Mouse (Mus musculus) brain, embryonic 14.5 days (tissue): ENCODE data around the gene C77080. TPM values are rescaled to one million over a fixed set of nuclear protein-coding genes. Genes with fewer than 3 reads are reported as not detected.

Source experiments
- DNase-seq: peaks from one replicate; pipeline ENCODE4 v3.0.0-alpha.2; 2011; ENCODE audit warnings: low read depth
- CTCF ChIP-seq: fragments of 200-500 bp; IDR thresholded peaks from 2 replicates; pipeline ENCODE4 v1.5.1; 2012; ENCODE audit warnings: inconsistent platforms, mild to moderate bottlenecking, moderate library complexity, borderline replicate concordance; ENCODE audit not compliant: insufficient read depth, insufficient read length; ENCODE audit errors: extremely low read depth
- POLR2A ChIP-seq: fragments of 200-500 bp; IDR thresholded peaks from 2 replicates; pipeline ENCODE4 v1.6.1; 2012; ENCODE audit warnings: mild to moderate bottlenecking, inconsistent platforms, borderline replicate concordance; ENCODE audit not compliant: poor library complexity, insufficient read depth, insufficient read length, severe bottlenecking; ENCODE audit errors: extremely low read depth
- polyA plus RNA-seq: library from polyadenylated mRNA; depleted of rRNA; stranded (reverse); fragments of >200 nt; gene quantifications from 2 replicates; pipeline ENCODE4 v1.2.3, GENCODE M21; 2012

The C77080 gene
- polyA plus RNA-seq, 1 experiment: 15.9 TPM

DNA sequence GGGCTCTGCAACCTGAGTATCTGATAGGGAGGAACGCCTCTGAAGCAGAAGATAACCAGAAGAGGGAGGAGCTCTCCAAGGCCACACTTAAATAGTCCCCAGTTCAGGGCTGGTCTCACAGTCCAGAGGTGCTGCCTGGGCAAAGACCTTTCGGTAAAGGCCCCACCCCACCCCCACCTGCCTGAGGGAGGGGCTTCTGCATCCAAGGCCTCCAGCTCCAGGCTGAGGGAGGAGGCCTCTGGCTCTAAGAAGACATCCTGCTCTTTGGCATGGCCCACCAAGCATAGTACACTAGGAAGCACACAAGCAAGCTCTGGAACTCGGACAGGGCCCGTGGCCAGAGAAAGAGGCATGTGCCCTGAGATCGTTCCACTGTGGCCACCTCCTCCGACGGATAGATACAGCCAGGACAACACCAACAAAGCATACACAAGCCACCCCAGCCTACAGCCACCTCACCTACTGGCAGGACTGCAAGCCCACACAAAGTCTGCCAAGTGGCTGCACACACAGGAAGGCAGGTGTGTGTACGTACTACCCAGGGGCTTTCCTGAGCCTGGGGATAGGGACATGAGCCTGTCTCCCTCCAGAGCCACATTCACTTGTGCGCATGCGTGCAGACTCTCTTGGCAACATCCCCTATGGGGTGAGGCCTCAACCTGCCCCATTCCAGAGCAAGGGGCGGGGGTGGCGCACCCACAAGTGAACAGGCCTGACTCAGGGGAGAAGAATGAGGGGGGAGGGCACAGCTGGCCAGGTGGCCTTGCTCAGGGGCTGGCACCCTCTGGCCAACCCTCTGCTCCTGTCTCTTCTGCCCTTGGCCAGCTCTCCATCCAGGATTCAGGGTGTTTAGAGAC is 29.4 kb downstream of the C77080 start:
- TF ChIP-seq CTCF (no peak), POLR2A (no peak)
- DNase-seq: no peak

DNA sequence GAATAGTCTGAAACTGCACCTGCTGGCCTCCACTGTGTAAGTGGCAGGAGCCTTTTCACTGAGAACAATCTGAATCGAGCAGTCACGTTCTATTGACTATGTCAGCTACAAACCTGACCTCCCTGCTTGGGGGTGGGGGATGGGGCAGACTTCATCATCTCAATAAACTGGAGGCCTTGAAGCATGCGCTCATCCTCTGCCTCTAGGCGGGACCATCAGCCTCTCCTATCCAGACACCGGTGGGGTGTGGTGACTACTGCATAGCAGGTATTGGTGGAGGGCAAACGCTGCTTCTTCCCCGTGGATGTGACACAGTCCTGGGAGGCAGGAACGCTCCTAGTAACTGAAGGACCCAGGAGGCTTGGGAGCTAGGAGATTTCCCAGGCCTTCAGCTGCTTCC is 30.3 kb downstream of the C77080 start:
- TF ChIP-seq POLR2A (no peak), CTCF (no peak)
- no peak for DNase-seq

- peak; percentile 85 for DNase-seq
Measured at GRCm38 (mm10) chr4:129227985-129228381, 33.2 kb downstream of the C77080 start.

DNA sequence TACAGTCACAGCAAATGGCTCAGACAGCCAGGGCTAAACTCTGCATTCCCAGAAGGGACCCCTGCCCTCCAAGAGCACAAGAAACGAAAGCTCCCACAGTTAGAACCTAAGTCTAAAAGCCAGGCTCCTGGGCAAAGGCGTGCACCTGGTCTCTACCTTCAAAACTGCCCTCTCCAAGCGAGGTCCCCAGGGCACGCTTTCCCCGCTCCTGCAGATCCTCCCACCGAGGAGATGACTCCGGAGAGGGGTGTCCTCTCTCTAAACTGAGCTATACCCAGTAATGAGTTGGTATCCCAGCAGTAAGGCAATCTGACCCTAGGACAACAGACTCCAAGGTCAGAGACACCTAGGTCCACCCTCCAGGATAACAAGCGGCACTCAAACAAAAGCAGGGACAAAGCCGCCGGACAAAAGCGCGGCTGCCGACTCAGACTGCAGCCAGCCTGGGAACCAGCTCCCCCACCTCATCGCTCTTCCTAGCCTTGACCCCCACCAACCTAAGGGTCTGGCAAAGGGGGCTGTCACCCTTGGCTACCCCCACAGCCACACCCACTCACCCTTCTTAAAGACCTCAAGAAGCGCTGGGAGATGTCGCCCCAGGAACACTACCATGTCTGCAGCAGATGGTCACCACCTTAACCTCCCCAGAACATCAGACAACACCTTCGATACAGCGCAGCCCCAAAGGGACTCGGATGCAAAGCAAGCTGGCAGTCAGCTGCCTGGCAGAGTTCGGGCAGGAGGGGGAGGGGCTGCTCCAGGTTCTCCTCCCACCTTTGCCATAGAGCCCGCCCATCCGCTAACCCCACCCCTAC is 33.8 kb downstream of the C77080 start:
- TF ChIP-seq POLR2A (no peak), CTCF (no peak)
- peak; percentile 73 for DNase-seq

More at GRCm38 (mm10) chr4:129227985-129228381, 33.2 kb downstream of the C77080 start:
- no peak for TF ChIP-seq POLR2A
- no peak for TF ChIP-seq CTCF

DNA sequence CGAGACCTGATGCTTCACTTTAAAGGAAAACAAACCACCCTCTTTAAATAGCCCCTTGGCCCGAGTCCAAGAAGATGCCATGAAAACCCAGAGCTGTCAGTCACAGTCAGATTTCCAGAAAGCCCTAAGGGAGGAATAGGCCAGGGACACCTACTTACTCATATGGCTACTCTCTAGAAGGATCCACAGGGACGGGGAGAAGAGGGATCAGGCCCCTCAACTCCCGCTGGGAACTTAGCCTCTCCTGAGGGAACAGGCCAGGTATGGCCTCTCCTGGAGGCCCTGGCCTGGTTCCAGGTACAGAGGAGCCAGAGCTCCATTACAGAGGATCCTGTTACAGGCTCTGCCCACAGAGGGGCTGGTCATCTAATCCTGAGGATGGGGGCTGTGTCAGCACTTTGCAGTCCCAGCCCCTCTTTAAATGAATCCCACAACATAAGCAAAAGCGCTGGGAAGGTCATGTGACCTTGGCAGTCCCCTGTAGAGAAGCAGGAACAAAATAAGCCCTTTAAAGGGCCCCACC is 34.7 kb downstream of the C77080 start:
- peak; percentile 58 for DNase-seq

DNA sequence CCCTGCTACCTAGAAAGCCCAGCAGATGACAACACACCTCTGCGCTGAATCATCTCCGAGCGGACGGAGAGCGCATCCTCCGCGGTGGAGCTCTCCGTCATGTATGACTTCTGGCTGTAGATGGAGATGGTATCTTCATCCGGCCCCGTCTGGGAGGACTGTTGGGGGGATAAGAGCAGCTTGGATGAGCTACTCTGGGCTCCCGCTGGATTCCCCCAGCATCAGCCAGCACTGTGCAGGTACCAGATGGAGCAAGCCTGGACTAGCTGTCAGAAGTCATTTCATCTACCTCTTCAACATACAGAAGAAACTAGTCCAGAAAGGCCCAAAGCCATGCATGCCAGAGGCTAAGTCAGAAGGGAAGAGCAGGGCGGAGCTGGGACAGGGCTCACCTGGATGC is 35.9 kb downstream of the C77080 start:
- no peak for TF ChIP-seq CTCF
- TF ChIP-seq POLR2A: no peak
- no peak for DNase-seq

More for the DNA sequence above, 34.7 kb downstream of the C77080 start:
- TF ChIP-seq POLR2A (no peak), CTCF (no peak)

GRCm38 (mm10) chr4:129223421-129224281 is 37.6 kb downstream of the C77080 start:
- DNase-seq: peak; percentile 54
- TF ChIP-seq POLR2A (no peak), CTCF (no peak)

GRCm38 (mm10) chr4:129222019-129222925 is 38.9 kb downstream of the C77080 start:
- TF ChIP-seq CTCF (no peak), POLR2A (no peak)
- DNase-seq: no peak

GRCm38 (mm10) chr4:129221097-129222010 is 39.9 kb downstream of the C77080 start:
- TF ChIP-seq POLR2A: no peak
- no peak for TF ChIP-seq CTCF

More at GRCm38 (mm10) chr4:129221097-129222010, 39.9 kb downstream of the C77080 start:
- DNase-seq: no peak
